ENCODE assay signal across 14 mouse cellular contexts in genomic region chr11:34518566-34518965, GRCm38 (mm10).
DNase-seq lines count a peak whose midpoint lies in the region; ATAC-seq lines count a peak whose summit lies in the region.
"Had no signal": no experiment of that assay in that cellular context is flagged by ENCODE, and none has a peak within 500 bp of the region (broad histone marks: within the 10 kb centered on the region; RNA-seq: fewer than 3 reads in every experiment).

No protein-coding gene starts in this region.

- H3K27me3 ChIP-seq in forebrain, embryonic 11.5 days (ENCODE audit: control insufficient read depth, insufficient read depth, low read length), result no peaks in the 10 kb centered on the region
- H3K27me3 ChIP-seq in forebrain, embryonic 10.5 days (ENCODE audit: poor library complexity, severe bottlenecking), result no peaks in the 10 kb centered on the region
- H3K27me3 ChIP-seq in limb, embryonic 13.5 days, result no peaks in the 10 kb centered on the region
- H3K27me3 ChIP-seq: embryonic facial prominence, embryonic 12.5 days; intestine, embryonic 15.5 days had no signal

- no peak for DNase-seq in forebrain, embryonic 11.5 days (ENCODE audit: low spot score)
- DNase-seq in forebrain, embryonic 10.5 days (ENCODE audit: extremely low spot score, low spot score), result no peak
- DNase-seq in cerebellum, postnatal 14 days, result peak; percentile 6 to 9
- peak; percentile 4 for DNase-seq in forelimb bud, embryonic 11.5 days (ENCODE audit: low read depth, low spot score)
- no peak for DNase-seq in ovary, postnatal 36 days (ENCODE audit: low spot score)
- no peak for DNase-seq in kidney, postnatal 4 days
- DNase-seq: adrenal gland, postnatal 25 days; right cerebral cortex, postnatal 25 days had no signal

- WGBS in forebrain, embryonic 11.5 days, result 62% methylated on average over 5 of the region's 5 CpGs
- 80% methylated on average over 5 of the region's 5 CpGs for WGBS in forebrain, embryonic 10.5 days
- 39% methylated on average over 5 of the region's 5 CpGs for WGBS in limb, embryonic 13.5 days

- no peaks in the 10 kb centered on the region for H3K36me3 ChIP-seq in forebrain, embryonic 11.5 days (ENCODE audit: control insufficient read depth, insufficient read depth, low read length)
- H3K36me3 ChIP-seq in forebrain, embryonic 10.5 days (replicated peaks), result no peaks in the 10 kb centered on the region
- H3K36me3 ChIP-seq in limb, embryonic 13.5 days, result no peaks in the 10 kb centered on the region
- H3K36me3 ChIP-seq: embryonic facial prominence, embryonic 12.5 days; G1E; intestine, embryonic 15.5 days had no signal

- no peaks in the 10 kb centered on the region for H3K9me3 ChIP-seq in forebrain, embryonic 11.5 days (ENCODE audit: control insufficient read depth, low read length)
- H3K9me3 ChIP-seq in forebrain, embryonic 10.5 days, result no peaks in the 10 kb centered on the region
- H3K9me3 ChIP-seq in limb, embryonic 13.5 days, result no peaks in the 10 kb centered on the region
- H3K9me3 ChIP-seq: embryonic facial prominence, embryonic 12.5 days; intestine, embryonic 15.5 days had no signal

- no peak overlapping the region for H3K27ac ChIP-seq in forebrain, embryonic 11.5 days (ENCODE audit: low read depth, low read length)
- H3K27ac ChIP-seq in forebrain, embryonic 10.5 days, result no peak overlapping the region
- no peak overlapping the region for H3K27ac ChIP-seq in limb, embryonic 13.5 days
- H3K27ac ChIP-seq: embryonic facial prominence, embryonic 12.5 days; intestine, embryonic 15.5 days; kidney, postnatal 0 days; macrophage had no signal

- no peak overlapping the region for H3K9ac ChIP-seq in forebrain, embryonic 11.5 days (ENCODE audit: low read length)
- no peak overlapping the region for H3K9ac ChIP-seq in limb, embryonic 13.5 days
- H3K9ac ChIP-seq: embryonic facial prominence, embryonic 12.5 days; intestine, embryonic 15.5 days had no signal

- peak; percentile 56; the same call in 1 of the 2 replicates for ATAC-seq in forebrain, embryonic 11.5 days (replicated peaks; ENCODE audit: low FRiP score)
- peak; percentile 61; the same call in 1 of the 2 replicates for ATAC-seq in limb, embryonic 13.5 days (ENCODE audit: low FRiP score, low read depth)
- ATAC-seq: intestine, embryonic 15.5 days had no signal

- no peak overlapping the region for H3K4me2 ChIP-seq in forebrain, embryonic 11.5 days (ENCODE audit: low read depth, low read length, severe bottlenecking)
- no peak overlapping the region for H3K4me2 ChIP-seq in limb, embryonic 13.5 days (replicated peaks)
- H3K4me2 ChIP-seq: embryonic facial prominence, embryonic 12.5 days; intestine, embryonic 15.5 days had no signal

- no peaks in the 10 kb centered on the region for H3K4me1 ChIP-seq in forebrain, embryonic 11.5 days (replicated peaks; ENCODE audit: control insufficient read depth, insufficient read depth, low read length)
- no peaks in the 10 kb centered on the region for H3K4me1 ChIP-seq in forebrain, embryonic 10.5 days
- H3K4me1 ChIP-seq in limb, embryonic 13.5 days, result peaks cover 7% of the 10 kb centered on the region
- H3K4me1 ChIP-seq: embryonic facial prominence, embryonic 12.5 days; intestine, embryonic 15.5 days had no signal

- H3K4me3 ChIP-seq in forebrain, embryonic 11.5 days (ENCODE audit: low read depth, low read length), result no peak overlapping the region
- no peak overlapping the region for H3K4me3 ChIP-seq in forebrain, embryonic 10.5 days
- no peak overlapping the region for H3K4me3 ChIP-seq in limb, embryonic 13.5 days
- H3K4me3 ChIP-seq: embryonic facial prominence, embryonic 12.5 days; intestine, embryonic 15.5 days had no signal

Comparison
In these comparisons a context has a peak if more than half of its experiments do, and no peak if none do; other contexts are left out.
1. DNase-seq: peak in cerebellum, postnatal 14 days (2 of 2) and forelimb bud, embryonic 11.5 days (single experiment); none in forebrain, embryonic 11.5 days (single experiment), forebrain, embryonic 10.5 days (single experiment), ovary, postnatal 36 days (single experiment) and kidney, postnatal 4 days (0 of 2).